Comparison of ENCODE assay signal across 21 mouse cellular contexts in genomic region chr12:106969873-106970272, GRCm38 (mm10).
DNase-seq lines count a peak whose midpoint lies in the region; ATAC-seq and TF ChIP-seq lines count a peak whose summit lies in the region.
"Had no signal": no experiment of that assay in that cellular context is flagged by ENCODE, and none has a peak within 500 bp of the region (broad histone marks: within the 10 kb centered on the region; RNA-seq: fewer than 3 reads in every experiment).

No protein-coding gene starts in this region.

- H3K9me3 ChIP-seq in neural tube, embryonic 15.5 days (replicated peaks) = no peaks in the 10 kb centered on the region
- H3K9me3 ChIP-seq in intestine, postnatal 0 days (ENCODE audit: control insufficient read depth) = no peaks in the 10 kb centered on the region
- H3K9me3 ChIP-seq: forebrain, embryonic 13.5 days had no signal

- H3K27ac ChIP-seq in neural tube, embryonic 15.5 days (replicated peaks) = no peak overlapping the region
- H3K27ac ChIP-seq in intestine, postnatal 0 days (ENCODE audit: low read depth, low read length) = no peak overlapping the region
- H3K27ac ChIP-seq: forebrain, embryonic 13.5 days; kidney, postnatal 0 days; stomach, postnatal 0 days had no signal

- ATAC-seq in neural tube, embryonic 15.5 days (ENCODE audit: low FRiP score) = no peak
- no peak for ATAC-seq in intestine, postnatal 0 days
- ATAC-seq: activated CD4-positive, CD25-positive, alpha-beta regulatory T cell, adult 4 months; forebrain, embryonic 13.5 days; inflammation-experienced regulatory T-cells, adult 6 months; midbrain, embryonic 16.5 days had no signal

- H3K4me2 ChIP-seq in neural tube, embryonic 15.5 days = no peak overlapping the region
- H3K4me2 ChIP-seq in intestine, postnatal 0 days (replicated peaks; ENCODE audit: low read depth) = no peak overlapping the region
- H3K4me2 ChIP-seq: forebrain, embryonic 13.5 days; heart, embryonic 11.5 days had no signal

- H3K9ac ChIP-seq in neural tube, embryonic 15.5 days (replicated peaks) = no peak overlapping the region
- H3K9ac ChIP-seq in intestine, postnatal 0 days (ENCODE audit: low read depth, low read length) = no peak overlapping the region
- H3K9ac ChIP-seq: forebrain, embryonic 13.5 days had no signal

- no peaks in the 10 kb centered on the region for H3K27me3 ChIP-seq in neural tube, embryonic 15.5 days (replicated peaks)
- H3K27me3 ChIP-seq in intestine, postnatal 0 days (replicated peaks; ENCODE audit: control insufficient read depth, insufficient read depth, low read length) = no peaks in the 10 kb centered on the region
- H3K27me3 ChIP-seq: forebrain, embryonic 13.5 days had no signal

- peak; percentile 32 for DNase-seq in neural tube, embryonic 10.5 days (ENCODE audit: extremely low spot score, low spot score)
- peak; percentile 28 for DNase-seq in embryo, embryonic 9.5 days (ENCODE audit: extremely low spot score)
- peak; percentile 65 for DNase-seq in forelimb bud, embryonic 11.5 days (ENCODE audit: low read depth, low spot score)
- no peak for DNase-seq in adrenal gland, postnatal 25 days
- DNase-seq in lung, postnatal 36 days = no peak
- DNase-seq: adrenal gland, postnatal 10 days; cerebellum, adult 9-11 months; kidney, adult 2 months; layer of hippocampus, adult 9-11 months; thymus, adult 2 months; thymus, postnatal 4 days had no signal

- no peak for TF ChIP-seq CTCF in intestine, postnatal 0 days (IDR thresholded peaks at IDR 0.05; ENCODE audit: low read depth)

- H3K36me3 ChIP-seq in neural tube, embryonic 15.5 days = no peaks in the 10 kb centered on the region
- H3K36me3 ChIP-seq in intestine, postnatal 0 days (ENCODE audit: control insufficient read depth, insufficient read depth) = no peaks in the 10 kb centered on the region

- H3K4me3 ChIP-seq in neural tube, embryonic 15.5 days (replicated peaks) = no peak overlapping the region
- H3K4me3 ChIP-seq in intestine, postnatal 0 days (ENCODE audit: low read depth, low read length) = no peak overlapping the region
- H3K4me3 ChIP-seq: forebrain, embryonic 13.5 days; myocyte had no signal

- 67% methylated on average over 5 of the region's 5 CpGs for WGBS in neural tube, embryonic 15.5 days
- 67% methylated on average over 5 of the region's 5 CpGs for WGBS in intestine, postnatal 0 days

- no peaks in the 10 kb centered on the region for H3K4me1 ChIP-seq in neural tube, embryonic 15.5 days
- no peaks in the 10 kb centered on the region for H3K4me1 ChIP-seq in intestine, postnatal 0 days (replicated peaks; ENCODE audit: control insufficient read depth, insufficient read depth, low read length)
- H3K4me1 ChIP-seq: forebrain, embryonic 13.5 days had no signal

Comparison
In these comparisons a context has a peak if more than half of its experiments do, and no peak if none do; other contexts are left out.
1. DNase-seq: peak in neural tube, embryonic 10.5 days (single experiment), embryo, embryonic 9.5 days (single experiment) and forelimb bud, embryonic 11.5 days (single experiment); none in adrenal gland, postnatal 25 days (single experiment) and lung, postnatal 36 days (single experiment).